Mouse (Mus musculus) left cerebral cortex, adult 8-10 months (tissue): ENCODE measurements around the gene 1600014C23Rik. TPM values are rescaled to one million over a fixed set of nuclear protein-coding genes. Genes with fewer than 3 reads are reported as not detected.

Experiments
- DNase-seq, 2 experiments: peaks; one replicate each; pipeline ENCODE4 v3.0.0; 2022; ENCODE audit warnings: low spot score in 2 of 2
- total RNA-seq, 4 experiments: library from RNA; stranded (reverse); gene quantifications; 2 replicates each; pipeline ENCODE4 v1.2.4; 2022

1600014C23Rik gene
- total RNA-seq, result 1 to 10 TPM in 1 of 4 experiments, under 1 TPM in 1, not detected in 2; 0.73 to 1.1 TPM

GRCm38 (mm10) chr17:45733735-45734301 lies at the start of gene 1600014C23Rik:
Gene 1600014C23Rik, minus strand, starts transcription at chr17:45733844.
- DNase-seq, result peak; percentile 56 to 70

GRCm38 (mm10) chr17:45778446-45778845 lies 44.8 kb upstream of the 1600014C23Rik start:
- DNase-seq, result no peak

GRCm38 (mm10) chr17:45777431-45777830 lies 43.8 kb upstream of the 1600014C23Rik start:
- DNase-seq, result no peak

DNA sequence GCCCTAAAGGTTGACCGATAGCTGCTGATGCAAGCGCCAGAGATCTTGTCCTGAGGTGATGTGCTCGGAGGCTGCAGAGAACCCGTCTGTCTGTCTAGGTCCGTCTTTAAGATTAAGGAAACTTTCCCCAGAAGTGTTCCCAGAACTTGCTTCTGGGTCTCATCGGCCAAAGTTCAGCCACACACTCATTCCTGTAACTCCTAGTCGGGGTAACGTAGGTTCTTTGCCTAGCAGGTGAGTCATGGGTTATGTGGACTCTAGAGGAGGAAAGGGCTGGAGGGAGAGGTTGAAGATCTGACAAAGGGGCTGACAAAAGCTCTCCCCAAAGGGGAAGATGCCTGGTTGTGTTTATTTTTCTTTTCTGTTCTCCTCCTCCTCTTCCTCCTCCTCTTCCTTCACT lies 42.5 kb upstream of the 1600014C23Rik start:
- no peak for DNase-seq

DNA sequence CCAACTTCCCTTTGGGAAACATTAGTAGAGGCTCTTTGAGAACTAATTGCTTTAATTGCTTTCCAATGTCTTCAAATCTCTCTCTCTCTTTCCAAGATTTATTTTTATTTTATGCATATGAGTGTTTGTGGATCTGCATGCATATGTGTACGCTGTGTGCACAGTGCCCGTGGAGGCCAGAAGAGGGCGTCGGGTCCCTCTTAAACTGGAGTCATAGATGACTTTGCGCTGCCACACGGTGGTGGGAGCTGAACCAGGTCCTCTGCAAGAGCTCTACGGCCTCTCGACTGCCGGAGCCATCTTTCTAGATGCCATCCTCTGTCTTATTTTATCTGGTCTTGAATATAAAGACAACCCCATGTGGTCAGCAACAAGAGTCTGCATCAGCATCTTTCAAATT lies 41.8 kb upstream of the 1600014C23Rik start:
- DNase-seq, result no peak

DNA sequence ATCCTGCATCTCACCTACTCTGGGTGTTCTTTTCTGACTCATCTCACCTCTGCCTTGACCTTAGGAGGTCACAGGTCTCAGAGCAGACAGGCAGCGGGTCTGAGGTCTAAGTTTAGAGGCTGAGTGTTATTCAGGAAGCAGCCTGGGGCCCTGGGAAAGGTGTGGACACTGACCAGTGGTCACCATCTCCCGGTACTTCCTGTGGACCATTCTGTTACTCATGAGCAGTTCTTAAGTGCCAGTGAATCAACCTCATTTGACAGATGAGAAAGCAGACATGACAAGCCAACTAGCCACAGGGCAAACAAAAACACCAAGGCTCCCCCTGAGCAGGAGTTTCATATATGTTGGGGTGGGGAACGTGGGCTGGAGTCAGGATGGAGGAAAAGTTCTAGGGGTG lies 38.9 kb upstream of the 1600014C23Rik start:
- DNase-seq, result no peak

- no peak for DNase-seq
These were observed 38.5 kb upstream of the 1600014C23Rik start for GRCm38 (mm10) chr17:45772096-45772495.

DNA sequence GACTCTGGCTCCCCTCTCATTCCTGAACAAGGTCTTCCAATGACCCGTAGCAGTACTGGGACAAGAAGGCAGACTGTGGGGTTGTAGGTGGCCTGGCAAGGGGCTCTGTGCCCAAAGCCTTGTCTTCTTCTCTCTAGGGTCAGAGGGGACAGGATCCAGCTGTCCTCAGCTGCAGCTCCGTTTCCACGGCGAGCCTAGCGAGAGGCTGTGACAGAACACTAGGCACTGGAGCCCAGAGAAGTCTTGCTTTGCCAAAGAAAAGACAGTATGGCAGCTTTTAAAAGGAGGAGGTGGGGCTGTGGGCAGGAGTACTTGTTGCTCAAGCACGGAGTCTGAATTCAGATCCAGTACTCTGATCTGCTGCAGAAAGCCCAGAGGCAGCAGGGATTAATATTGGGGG lies 36.8 kb upstream of the 1600014C23Rik start:
- DNase-seq, result no peak

- no peak for DNase-seq
These were observed 36.2 kb upstream of the 1600014C23Rik start for GRCm38 (mm10) chr17:45769821-45770220.

GRCm38 (mm10) chr17:45767536-45768146 lies 34.0 kb upstream of the 1600014C23Rik start:
- DNase-seq, result no peak

DNA sequence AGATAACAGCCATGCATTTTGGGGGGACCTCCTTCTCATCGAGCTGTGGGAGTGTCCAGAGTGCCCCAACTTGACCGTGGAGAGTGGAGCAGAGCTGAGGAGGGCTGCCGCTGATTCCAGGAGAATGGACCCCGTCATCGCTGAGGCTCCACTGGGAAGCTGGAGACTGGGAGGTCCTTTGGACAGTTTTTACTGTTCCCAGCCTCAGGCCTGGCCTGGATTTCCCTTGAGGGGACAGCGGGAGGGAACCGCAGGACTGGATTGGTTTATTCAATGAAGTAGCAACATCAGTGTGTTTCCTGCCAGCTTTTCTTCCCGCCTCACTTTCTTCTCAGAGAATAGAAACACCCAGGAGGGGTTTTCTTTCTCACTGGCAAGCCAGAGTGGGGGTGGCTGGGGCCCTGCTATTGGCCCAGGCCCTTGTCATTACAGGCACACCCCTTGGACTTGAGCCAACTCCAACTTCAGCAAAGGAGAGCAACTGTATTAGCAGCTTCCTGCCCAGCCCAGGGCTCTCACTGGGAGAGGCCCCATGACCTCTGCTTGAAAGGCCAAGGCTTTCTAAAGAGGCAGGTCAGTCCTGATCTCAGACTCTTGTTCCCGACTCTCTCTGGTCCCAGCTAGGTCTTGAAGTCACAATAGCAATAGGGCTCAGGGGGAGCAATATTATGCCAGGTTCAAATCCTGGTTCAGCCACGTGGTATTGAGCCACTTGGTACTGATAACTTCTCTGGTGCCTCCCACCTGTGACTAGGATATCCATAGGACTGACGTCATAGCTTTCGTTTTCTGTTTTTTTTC lies 33.3 kb upstream of the 1600014C23Rik start:
- DNase-seq, result peak; percentile 18 to 88

- no peak for DNase-seq
These were observed 32.3 kb upstream of the 1600014C23Rik start for GRCm38 (mm10) chr17:45765914-45766313.

DNA sequence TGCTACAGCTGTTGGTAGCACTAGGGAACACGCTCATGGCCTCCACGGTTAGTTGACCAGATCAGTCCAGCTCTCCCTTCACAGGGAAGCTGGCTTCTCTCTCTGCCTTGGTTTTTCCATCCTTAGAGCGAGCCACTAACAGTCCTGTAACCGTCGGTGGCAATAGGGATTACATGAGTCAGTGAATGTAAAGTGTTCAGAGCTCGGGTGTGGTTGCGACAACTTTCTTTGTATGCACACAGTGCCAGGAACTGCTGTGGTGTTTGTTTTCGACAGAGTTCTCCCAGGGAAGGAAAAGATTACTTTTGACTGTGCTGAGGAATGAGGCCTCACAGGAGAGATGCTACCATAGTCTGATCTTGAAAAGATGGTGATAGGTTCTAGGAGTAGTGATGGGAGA lies 29.5 kb upstream of the 1600014C23Rik start:
- DNase-seq, result no peak

DNA sequence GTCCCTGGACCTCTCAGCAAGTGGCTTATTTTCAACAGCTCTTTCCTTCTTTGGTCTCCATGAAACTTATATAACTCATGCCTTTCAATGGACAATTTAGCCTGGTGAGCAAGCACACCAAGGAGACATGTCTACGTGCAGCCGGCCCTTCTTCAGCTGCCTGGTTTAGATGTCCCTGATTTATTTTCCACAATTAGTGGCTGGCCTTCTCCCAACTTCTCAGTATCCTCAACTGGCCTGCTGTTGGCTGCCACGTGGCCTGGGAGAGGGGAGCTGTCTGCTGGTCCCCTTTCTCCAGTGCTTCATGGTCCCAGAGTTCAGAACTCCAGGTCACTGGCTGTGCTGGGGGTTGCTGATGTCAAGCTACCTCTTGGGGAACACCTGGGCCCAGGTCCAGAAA lies 28.3 kb upstream of the 1600014C23Rik start:
- DNase-seq, result no peak

- no peak for DNase-seq
These were observed 27.5 kb upstream of the 1600014C23Rik start for GRCm38 (mm10) chr17:45760965-45761645.

- no peak for DNase-seq
These were observed 26.1 kb upstream of the 1600014C23Rik start for GRCm38 (mm10) chr17:45759751-45760150.

DNA sequence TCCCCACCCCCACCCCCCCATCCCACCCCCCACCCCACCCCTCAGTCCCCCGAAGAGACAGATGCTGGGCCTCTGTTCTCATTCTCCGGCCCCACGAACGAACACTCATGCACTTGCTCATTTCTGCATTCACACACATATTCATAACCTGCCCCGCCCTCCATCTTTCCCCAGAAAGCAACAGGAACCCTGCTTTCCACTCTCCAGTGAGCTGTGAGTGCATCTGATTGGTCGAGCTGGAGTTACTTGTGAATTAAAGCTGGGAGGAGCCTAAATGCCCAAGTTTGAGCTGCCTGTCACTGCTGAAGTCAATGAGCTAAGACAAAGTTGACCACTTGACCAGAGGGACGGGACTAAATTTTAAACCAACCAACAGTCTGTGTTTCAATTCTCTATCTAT lies 25.2 kb upstream of the 1600014C23Rik start:
- no peak for DNase-seq

DNA sequence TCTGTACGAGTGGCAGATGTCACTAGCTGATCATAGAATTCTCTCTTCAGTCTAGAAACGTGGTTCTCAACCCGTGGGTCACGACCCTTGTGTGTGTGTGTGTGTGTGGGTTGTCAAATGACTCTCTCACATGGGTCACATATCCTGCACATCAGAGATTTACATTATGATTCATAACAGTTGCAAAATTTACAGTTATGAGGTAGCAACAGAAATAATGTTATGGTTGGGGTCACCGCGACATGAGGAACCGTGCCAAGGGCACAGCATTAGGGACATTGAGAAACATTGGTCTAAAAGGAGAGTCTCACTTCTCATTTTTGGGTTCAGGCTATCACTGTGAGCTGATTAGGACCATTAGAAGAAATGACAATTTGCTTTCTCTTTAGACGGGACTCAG lies 24.3 kb upstream of the 1600014C23Rik start:
- DNase-seq, result no peak

- DNase-seq, result no peak
These were observed 23.2 kb upstream of the 1600014C23Rik start for GRCm38 (mm10) chr17:45756831-45757230.

GRCm38 (mm10) chr17:45756391-45756790 lies 22.7 kb upstream of the 1600014C23Rik start:
- no peak for DNase-seq

GRCm38 (mm10) chr17:45754186-45754862 lies 20.7 kb upstream of the 1600014C23Rik start:
- peak in 1 of 2 experiments; percentile 79 for DNase-seq
